Mouse (Mus musculus): ENCODE results near the gene Slc25a20.

DNA sequence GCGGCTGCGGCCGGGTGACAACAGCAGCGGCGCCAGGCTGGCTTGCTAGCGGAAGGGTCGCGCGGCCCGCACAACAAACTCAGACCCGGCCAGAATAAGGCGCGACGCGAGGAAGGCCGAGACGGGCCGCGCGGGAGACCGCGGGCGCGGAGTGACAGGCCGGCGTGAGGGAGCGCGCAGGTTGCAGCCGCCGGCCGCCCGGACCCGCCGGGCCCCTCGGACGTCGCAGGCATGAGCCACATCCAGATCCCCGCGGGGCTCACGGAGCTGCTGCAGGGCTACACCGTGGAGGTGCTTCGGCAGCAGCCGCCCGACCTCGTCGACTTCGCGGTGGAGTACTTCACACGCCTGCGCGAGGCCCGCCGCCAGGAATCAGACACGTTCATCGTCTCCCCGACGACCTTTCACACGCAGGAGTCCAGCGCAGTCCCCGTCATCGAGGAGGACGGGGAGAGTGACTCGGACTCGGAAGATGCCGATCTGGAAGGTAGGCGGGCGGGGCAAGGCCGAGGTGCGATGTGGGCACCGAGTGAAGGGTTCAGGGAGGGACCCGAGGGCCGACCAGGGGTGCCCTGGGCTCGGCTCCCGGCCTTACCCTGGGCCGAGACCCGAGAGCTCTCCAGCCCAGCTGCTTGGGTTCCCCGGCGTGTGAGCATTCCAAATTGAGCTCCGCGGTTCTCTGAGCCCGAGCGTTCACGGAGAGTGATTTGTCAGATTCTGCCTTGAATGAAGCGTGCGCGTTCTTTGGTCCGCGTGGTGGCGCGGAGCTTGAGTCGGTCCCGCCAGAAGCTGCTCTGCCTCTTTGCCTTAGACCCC, 30.5 kb downstream of the Slc25a20 start:
- TF ChIP-seq CTCF (IDR thresholded peaks at IDR 0.05; ENCODE audit: low read depth) (no peak), EP300 (IDR thresholded peaks at IDR 0.05; ENCODE audit: low read depth) (no peak)
